Mouse (Mus musculus): ENCODE results near the gene Nrarp. TPM values are rescaled to one million over a fixed set of nuclear protein-coding genes. Genes with fewer than 3 reads are reported as not detected.

Gene Nrarp
- polyA plus RNA-seq (2017; shearing (Covaris generic)), result 5.1 TPM

GRCm38 (mm10) chr2:25180478-25180903, at the start of gene Nrarp:
Gene Nrarp (plus strand): TSS chr2:25180758.

GRCm38 (mm10) chr2:25196172-25196954, 15.8 kb downstream of the Nrarp start, which contains the start of gene Tor4a:
Gene Tor4a (minus strand): TSS chr2:25196886.

GRCm38 (mm10) chr2:25211121-25211670, 30.6 kb downstream of the Nrarp start, which contains the start of gene Nelfb:
Gene Nelfb (minus strand): TSS chr2:25211489.

GRCm38 (mm10) chr2:25214444-25214843, 33.9 kb downstream of the Nrarp start, which contains the start of gene Stpg3:
Gene Stpg3 (minus strand): TSS chr2:25214637.

GRCm38 (mm10) chr2:25218445-25218844, 37.9 kb downstream of the Nrarp start, which contains the start of gene Fam166a:
Gene Fam166a (plus strand): TSS chr2:25218745.

GRCm38 (mm10) chr2:25224492-25224765, 43.9 kb downstream of the Nrarp start, which contains the start of gene Tubb4b:
Gene Tubb4b (minus strand): TSS chr2:25224702.

Other genes with a start within 250 kb of the Nrarp start
- 256 TPM for gene Arrdc1, start 245.5 kb upstream of the Nrarp start, polyA plus RNA-seq (2017; shearing (Covaris generic))
- gene Zmynd19, start 231.0 kb upstream of the Nrarp start, polyA plus RNA-seq (2017; shearing (Covaris generic)), result 20.8 TPM
- 33.5 TPM for gene Dph7, start 218.4 kb upstream of the Nrarp start, polyA plus RNA-seq (2017; shearing (Covaris generic))
- gene Mrpl41, start 205.7 kb upstream of the Nrarp start, polyA plus RNA-seq (2017; shearing (Covaris generic)), result 90.2 TPM
- 80.4 TPM for gene Pnpla7, start 204.7 kb upstream of the Nrarp start, polyA plus RNA-seq (2017; shearing (Covaris generic))
- 53.2 TPM for gene Nsmf, start 126.4 kb upstream of the Nrarp start, polyA plus RNA-seq (2017; shearing (Covaris generic))
- gene Entpd8, start 100.5 kb upstream of the Nrarp start, polyA plus RNA-seq (2017; shearing (Covaris generic)), result 0.37 TPM
- 8.3 TPM for gene Noxa1, start 85.6 kb upstream of the Nrarp start, polyA plus RNA-seq (2017; shearing (Covaris generic))
- gene Tor4a, start 16.1 kb downstream of the Nrarp start, polyA plus RNA-seq (2017; shearing (Covaris generic)), result 115 TPM
- gene Nelfb, start 30.7 kb downstream of the Nrarp start, polyA plus RNA-seq (2017; shearing (Covaris generic)), result 141 TPM
- gene Stpg3, start 33.9 kb downstream of the Nrarp start, polyA plus RNA-seq (2017; shearing (Covaris generic)), result not detected
- 0.49 TPM for gene Fam166a, start 38.0 kb downstream of the Nrarp start, polyA plus RNA-seq (2017; shearing (Covaris generic))
- 174 TPM for gene Tubb4b, start 43.9 kb downstream of the Nrarp start, polyA plus RNA-seq (2017; shearing (Covaris generic))
- not detected for gene Slc34a3, start 53.6 kb downstream of the Nrarp start, polyA plus RNA-seq (2017; shearing (Covaris generic))
- gene Rnf224, start 56.0 kb downstream of the Nrarp start, polyA plus RNA-seq (2017; shearing (Covaris generic)), result not detected
- 2.2 TPM for gene Rnf208, start 61.5 kb downstream of the Nrarp start, polyA plus RNA-seq (2017; shearing (Covaris generic))
- not detected for gene Cysrt1, start 61.7 kb downstream of the Nrarp start, polyA plus RNA-seq (2017; shearing (Covaris generic))
- gene AL732309.1, start 66.1 kb downstream of the Nrarp start, polyA plus RNA-seq (2017; shearing (Covaris generic)), result 7.9 TPM
- 25.3 TPM for gene Tmem203, start 74.7 kb downstream of the Nrarp start, polyA plus RNA-seq (2017; shearing (Covaris generic))
- gene Tprn, start 81.9 kb downstream of the Nrarp start, polyA plus RNA-seq (2017; shearing (Covaris generic)), result 18.9 TPM
- 118 TPM for gene Ssna1, start 91.7 kb downstream of the Nrarp start, polyA plus RNA-seq (2017; shearing (Covaris generic))
- 116 TPM for gene Anapc2, start 91.7 kb downstream of the Nrarp start, polyA plus RNA-seq (2017; shearing (Covaris generic))
- gene Tmem210, start 107.4 kb downstream of the Nrarp start, polyA plus RNA-seq (2017; shearing (Covaris generic)), result not detected
- 0.14 TPM for gene Lrrc26, start 109.2 kb downstream of the Nrarp start, polyA plus RNA-seq (2017; shearing (Covaris generic))
- 0.25 TPM for gene Grin1, start 138.4 kb downstream of the Nrarp start, polyA plus RNA-seq (2017; shearing (Covaris generic))
- gene Man1b1, start 151.6 kb downstream of the Nrarp start, polyA plus RNA-seq (2017; shearing (Covaris generic)), result 21.4 TPM
- 20.6 TPM for gene Dpp7, start 175.6 kb downstream of the Nrarp start, polyA plus RNA-seq (2017; shearing (Covaris generic))
- gene Uap1l1, start 184.9 kb downstream of the Nrarp start, polyA plus RNA-seq (2017; shearing (Covaris generic)), result 40.8 TPM
- 0.87 TPM for gene Sapcd2, start 191.6 kb downstream of the Nrarp start, polyA plus RNA-seq (2017; shearing (Covaris generic))
- gene Entpd2, start 215.1 kb downstream of the Nrarp start, polyA plus RNA-seq (2017; shearing (Covaris generic)), result not detected
- gene Npdc1, start 218.6 kb downstream of the Nrarp start, polyA plus RNA-seq (2017; shearing (Covaris generic)), result 0.96 TPM
- gene Fut7, start 242.5 kb downstream of the Nrarp start, polyA plus RNA-seq (2017; shearing (Covaris generic)), result 5.3 TPM
- gene Abca2, start 247.9 kb downstream of the Nrarp start, polyA plus RNA-seq (2017; shearing (Covaris generic)), result 74.7 TPM

Measured in CD4-positive, CD25-positive, alpha-beta regulatory T cell (primary cell).